Mouse (Mus musculus): ENCODE data around the gene Ppm1h. TPM values are rescaled to one million over a fixed set of nuclear protein-coding genes. Genes with fewer than 3 reads are reported as not detected.
A peak's percentile ranks its signal among the peaks of the same experiment; 100 is the strongest.
"Not testable (repeated sequence)": the region's sequence is repeated elsewhere in the genome, so short reads cannot be mapped to it uniquely, and the experiment has no call there.

Gene Ppm1h
- polyA plus RNA-seq, 1 experiment from 2014 or later = 1.8 TPM

GRCm38 (mm10) chr10:122960216-122960615, 281.7 kb downstream of the Ppm1h start:
- no peak overlapping the region for H3K27ac ChIP-seq (ENCODE audit: low read depth, low read length)
- DNase-seq (ENCODE audit: low spot score) (no peak), ATAC-seq (replicated peaks; ENCODE audit: low FRiP score) (no peak)
- H3K4me1 ChIP-seq (replicated peaks; ENCODE audit: control insufficient read depth, insufficient read depth, low read length) = peaks cover 3% of the 10 kb centered on the region
- H3K4me3 ChIP-seq (ENCODE audit: low read depth, low read length) = no peak overlapping the region
- WGBS = 76% methylated on average over 16 of the region's 16 CpGs
- no peak overlapping the region for H3K4me2 ChIP-seq
- peaks cover 9% of the 10 kb centered on the region; the same call in 1 of the 2 replicates for H3K27me3 ChIP-seq (replicated peaks; ENCODE audit: control insufficient read depth, insufficient read depth, low read length)
- no peaks in the 10 kb centered on the region for H3K36me3 ChIP-seq (ENCODE audit: control insufficient read depth, insufficient read depth, low read length)
- no peak overlapping the region for H3K9ac ChIP-seq (ENCODE audit: low read depth, low read length)
- no peaks in the 10 kb centered on the region for H3K9me3 ChIP-seq (ENCODE audit: control insufficient read depth, low read length)

GRCm38 (mm10) chr10:122960738-122961137, 282.2 kb downstream of the Ppm1h start:
- Histone ChIP-seq H3K4me2 (no peak overlapping the region), H3K4me3 (ENCODE audit: low read depth, low read length) (no peak overlapping the region), H3K36me3 (ENCODE audit: control insufficient read depth, insufficient read depth, low read length) (no peaks in the 10 kb centered on the region), H3K27ac (ENCODE audit: low read depth, low read length) (no peak overlapping the region), H3K27me3 (replicated peaks; ENCODE audit: control insufficient read depth, insufficient read depth, low read length) (peaks cover 9% of the 10 kb centered on the region; the same call in 1 of the 2 replicates), H3K9ac (ENCODE audit: low read depth, low read length) (no peak overlapping the region), H3K4me1 (replicated peaks; ENCODE audit: control insufficient read depth, insufficient read depth, low read length) (peaks cover 3% of the 10 kb centered on the region), H3K9me3 (ENCODE audit: control insufficient read depth, low read length) (no peaks in the 10 kb centered on the region)
- DNase-seq (ENCODE audit: low spot score) (no peak), ATAC-seq (replicated peaks; ENCODE audit: low FRiP score) (no peak)
- 60% methylated on average over 16 of the region's 16 CpGs for WGBS

GRCm38 (mm10) chr10:122961494-122961893, 282.9 kb downstream of the Ppm1h start:
- Histone ChIP-seq H3K27ac (ENCODE audit: low read depth, low read length) (no peak overlapping the region), H3K4me3 (ENCODE audit: low read depth, low read length) (no peak overlapping the region), H3K9ac (ENCODE audit: low read depth, low read length) (no peak overlapping the region), H3K9me3 (ENCODE audit: control insufficient read depth, low read length) (no peaks in the 10 kb centered on the region), H3K4me1 (replicated peaks; ENCODE audit: control insufficient read depth, insufficient read depth, low read length) (peaks cover 3% of the 10 kb centered on the region), H3K27me3 (replicated peaks; ENCODE audit: control insufficient read depth, insufficient read depth, low read length) (peaks cover 9% of the 10 kb centered on the region; the same call in 1 of the 2 replicates), H3K4me2 (no peak overlapping the region), H3K36me3 (ENCODE audit: control insufficient read depth, insufficient read depth, low read length) (no peaks in the 10 kb centered on the region)
- ATAC-seq (replicated peaks; ENCODE audit: low FRiP score) (no peak), DNase-seq (ENCODE audit: low spot score) (no peak)
- whole genome bisulfite sequencing = 57% methylated on average over 9 of the region's 9 CpGs

GRCm38 (mm10) chr10:122962651-122963050, 284.1 kb downstream of the Ppm1h start:
- Histone ChIP-seq H3K36me3 (ENCODE audit: control insufficient read depth, insufficient read depth, low read length) (no peaks in the 10 kb centered on the region), H3K9ac (ENCODE audit: low read depth, low read length) (no peak overlapping the region), H3K4me3 (ENCODE audit: low read depth, low read length) (no peak overlapping the region), H3K27me3 (replicated peaks; ENCODE audit: control insufficient read depth, insufficient read depth, low read length) (peaks cover 9% of the 10 kb centered on the region; the same call in 1 of the 2 replicates), H3K4me1 (replicated peaks; ENCODE audit: control insufficient read depth, insufficient read depth, low read length) (peaks cover 3% of the 10 kb centered on the region), H3K27ac (ENCODE audit: low read depth, low read length) (no peak overlapping the region), H3K9me3 (ENCODE audit: control insufficient read depth, low read length) (no peaks in the 10 kb centered on the region), H3K4me2 (no peak overlapping the region)
- DNase-seq (ENCODE audit: low spot score) (no peak), ATAC-seq (replicated peaks; ENCODE audit: low FRiP score) (no peak)
- WGBS = 66% methylated on average over 9 of the region's 9 CpGs

- 11% methylated on average over 21 of the region's 21 CpGs for WGBS
- DNase-seq (ENCODE audit: low spot score) (no peak), ATAC-seq (replicated peaks; ENCODE audit: low FRiP score) (no peak)
- Histone ChIP-seq H3K27ac (ENCODE audit: low read depth, low read length) (no peak overlapping the region), H3K4me2 (peak overlapping the region; percentile 55), H3K4me1 (replicated peaks; ENCODE audit: control insufficient read depth, insufficient read depth, low read length) (peaks cover 3% of the 10 kb centered on the region), H3K9me3 (ENCODE audit: control insufficient read depth, low read length) (no peaks in the 10 kb centered on the region), H3K9ac (ENCODE audit: low read depth, low read length) (no peak overlapping the region), H3K4me3 (ENCODE audit: low read depth, low read length) (no peak overlapping the region), H3K27me3 (replicated peaks; ENCODE audit: control insufficient read depth, insufficient read depth, low read length) (peaks cover 9% of the 10 kb centered on the region; the same call in 1 of the 2 replicates), H3K36me3 (ENCODE audit: control insufficient read depth, insufficient read depth, low read length) (no peaks in the 10 kb centered on the region)
Measured at GRCm38 (mm10) chr10:122963463-122964240, 285.1 kb downstream of the Ppm1h start.

GRCm38 (mm10) chr10:122964241-122964636, 285.7 kb downstream of the Ppm1h start:
- peaks cover 3% of the 10 kb centered on the region for H3K4me1 ChIP-seq (replicated peaks; ENCODE audit: control insufficient read depth, insufficient read depth, low read length)
- peak overlapping the region; percentile 55 for H3K4me2 ChIP-seq
- no peaks in the 10 kb centered on the region for H3K9me3 ChIP-seq (ENCODE audit: control insufficient read depth, low read length)
- H3K27me3 ChIP-seq (replicated peaks; ENCODE audit: control insufficient read depth, insufficient read depth, low read length) = peaks cover 9% of the 10 kb centered on the region; the same call in 1 of the 2 replicates
- ATAC-seq (replicated peaks; ENCODE audit: low FRiP score) = no peak
- H3K9ac ChIP-seq (ENCODE audit: low read depth, low read length) = no peak overlapping the region
- H3K27ac ChIP-seq (ENCODE audit: low read depth, low read length) = no peak overlapping the region
- H3K36me3 ChIP-seq (ENCODE audit: control insufficient read depth, insufficient read depth, low read length) = no peaks in the 10 kb centered on the region
- DNase-seq (ENCODE audit: low spot score) = no peak
- H3K4me3 ChIP-seq (ENCODE audit: low read depth, low read length) = no peak overlapping the region
- 33% methylated on average over 4 of the region's 4 CpGs for WGBS

GRCm38 (mm10) chr10:122965650-122966049, 287.1 kb downstream of the Ppm1h start:
- H3K9ac ChIP-seq (ENCODE audit: low read depth, low read length); H3K36me3 ChIP-seq (ENCODE audit: control insufficient read depth, insufficient read depth, low read length); H3K4me1 ChIP-seq (replicated peaks; ENCODE audit: control insufficient read depth, insufficient read depth, low read length); DNase-seq (ENCODE audit: low spot score); ATAC-seq (replicated peaks; ENCODE audit: low FRiP score); H3K9me3 ChIP-seq (ENCODE audit: control insufficient read depth, low read length); H3K4me3 ChIP-seq (ENCODE audit: low read depth, low read length); H3K27ac ChIP-seq (ENCODE audit: low read depth, low read length); H3K27me3 ChIP-seq (replicated peaks; ENCODE audit: control insufficient read depth, insufficient read depth, low read length); H3K4me2 ChIP-seq: not testable (repeated sequence)
- 86% methylated on average over 4 of the region's 5 CpGs for WGBS

- 68% methylated on average over 7 of the region's 7 CpGs for WGBS
- H3K4me2 ChIP-seq = no peak overlapping the region
- H3K27ac ChIP-seq (ENCODE audit: low read depth, low read length) = no peak overlapping the region
- no peaks in the 10 kb centered on the region for H3K9me3 ChIP-seq (ENCODE audit: control insufficient read depth, low read length)
- no peak for ATAC-seq (replicated peaks; ENCODE audit: low FRiP score)
- peaks cover 9% of the 10 kb centered on the region; the same call in 1 of the 2 replicates for H3K27me3 ChIP-seq (replicated peaks; ENCODE audit: control insufficient read depth, insufficient read depth, low read length)
- peaks cover 3% of the 10 kb centered on the region for H3K4me1 ChIP-seq (replicated peaks; ENCODE audit: control insufficient read depth, insufficient read depth, low read length)
- H3K4me3 ChIP-seq (ENCODE audit: low read depth, low read length) = no peak overlapping the region
- H3K9ac ChIP-seq (ENCODE audit: low read depth, low read length) = no peak overlapping the region
- H3K36me3 ChIP-seq (ENCODE audit: control insufficient read depth, insufficient read depth, low read length) = no peaks in the 10 kb centered on the region
- DNase-seq (ENCODE audit: low spot score) = no peak
Measured at GRCm38 (mm10) chr10:122966421-122966820, 287.9 kb downstream of the Ppm1h start.

GRCm38 (mm10) chr10:122970188-122970587, 291.6 kb downstream of the Ppm1h start:
- no peak overlapping the region for H3K4me2 ChIP-seq
- H3K27me3 ChIP-seq (replicated peaks; ENCODE audit: control insufficient read depth, insufficient read depth, low read length) = no peaks in the 10 kb centered on the region
- H3K4me3 ChIP-seq (ENCODE audit: low read depth, low read length) = no peak overlapping the region
- no peaks in the 10 kb centered on the region for H3K9me3 ChIP-seq (ENCODE audit: control insufficient read depth, low read length)
- H3K27ac ChIP-seq (ENCODE audit: low read depth, low read length) = no peak overlapping the region
- H3K36me3 ChIP-seq (ENCODE audit: control insufficient read depth, insufficient read depth, low read length) = no peaks in the 10 kb centered on the region
- DNase-seq (ENCODE audit: low spot score) (no peak), ATAC-seq (replicated peaks; ENCODE audit: low FRiP score) (no peak)
- no peaks in the 10 kb centered on the region for H3K4me1 ChIP-seq (replicated peaks; ENCODE audit: control insufficient read depth, insufficient read depth, low read length)
- H3K9ac ChIP-seq (ENCODE audit: low read depth, low read length) = no peak overlapping the region
- 65% methylated on average over 7 of the region's 7 CpGs for WGBS
